ENCODE assay signal across 17 mouse cellular contexts in the genomic region with DNA sequence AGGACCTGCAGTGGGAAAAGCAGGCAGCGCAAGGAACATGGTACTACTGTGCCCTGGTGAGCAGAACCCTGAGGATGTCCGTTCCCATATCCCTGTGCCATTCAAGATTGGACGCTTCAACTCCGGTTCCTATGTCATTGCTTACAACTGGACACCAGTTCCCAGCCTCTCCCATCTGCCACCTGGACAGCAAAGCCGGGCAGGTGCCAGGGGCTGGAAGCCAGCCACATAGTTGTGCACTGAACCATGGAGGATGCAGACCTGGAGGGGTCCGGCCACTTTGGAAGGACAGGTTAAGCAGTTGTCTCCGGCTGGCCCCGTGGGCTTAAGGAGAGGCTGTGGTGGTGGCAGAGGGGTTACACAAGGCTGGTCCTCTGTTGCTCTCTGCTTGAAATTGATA. TPM values are rescaled to one million over a fixed set of nuclear protein-coding genes. Genes with fewer than 3 reads are reported as not detected.
DNase-seq lines count a peak whose midpoint lies in the region; ATAC-seq and TF ChIP-seq lines count a peak whose summit lies in the region.
"Had no signal": no experiment of that assay in that cellular context is flagged by ENCODE, and none has a peak within 500 bp of the region (broad histone marks: within the 10 kb centered on the region; RNA-seq: fewer than 3 reads in every experiment).

No protein-coding gene starts in this region.

- TF ChIP-seq CTCF in hindbrain, postnatal 0 days (IDR thresholded peaks at IDR 0.05; ENCODE audit: low read depth): no peak

- no peak overlapping the region for H3K4me2 ChIP-seq in kidney, embryonic 14.5 days (replicated peaks; ENCODE audit: low read depth, low read length)
- no peak overlapping the region for H3K4me2 ChIP-seq in hindbrain, postnatal 0 days (ENCODE audit: low read depth, low read length)

- no peak overlapping the region for H3K9ac ChIP-seq in kidney, embryonic 14.5 days (ENCODE audit: low read depth, low read length)
- H3K9ac ChIP-seq in hindbrain, postnatal 0 days (replicated peaks; ENCODE audit: low read length): no peak overlapping the region
- H3K9ac ChIP-seq: liver, postnatal 0 days had no signal

- H3K27me3 ChIP-seq in kidney, embryonic 14.5 days (ENCODE audit: control insufficient read depth, insufficient read depth, low read length): peaks cover 44% of the 10 kb centered on the region
- no peaks in the 10 kb centered on the region for H3K27me3 ChIP-seq in hindbrain, postnatal 0 days (ENCODE audit: insufficient read depth, low read length)

- 0 out of 2 replicates have a peak, but pooled peaks cover 3% of the 10 kb centered on the region for H3K4me1 ChIP-seq in kidney, embryonic 14.5 days (ENCODE audit: control insufficient read depth, insufficient read depth, low read length)
- peaks cover 11% of the 10 kb centered on the region for H3K4me1 ChIP-seq in hindbrain, postnatal 0 days (ENCODE audit: insufficient read depth, low read length)

- H3K9me3 ChIP-seq in kidney, embryonic 14.5 days (ENCODE audit: control insufficient read depth, low read length): no peaks in the 10 kb centered on the region
- no peaks in the 10 kb centered on the region for H3K9me3 ChIP-seq in hindbrain, postnatal 0 days (ENCODE audit: low read length)
- H3K9me3 ChIP-seq: megakaryocyte, embryonic 14.5 days had no signal

- WGBS in kidney, embryonic 14.5 days: 66% methylated on average over 8 of the region's 8 CpGs
- WGBS in hindbrain, postnatal 0 days: 68% methylated on average over 8 of the region's 8 CpGs

- no peak for ATAC-seq in kidney, embryonic 14.5 days (ENCODE audit: low FRiP score, low TSS enrichment)
- no peak for ATAC-seq in hindbrain, postnatal 0 days
- ATAC-seq: CD4-positive, CD25-positive, alpha-beta regulatory T cell, adult 4 months; liver, postnatal 0 days; Patski had no signal

- H3K27ac ChIP-seq in kidney, embryonic 14.5 days (ENCODE audit: low read depth, low read length): no peak overlapping the region
- H3K27ac ChIP-seq in hindbrain, postnatal 0 days: no peak overlapping the region
- H3K27ac ChIP-seq: layer of hippocampus, adult 2 months had no signal

- DNase-seq in kidney, adult 11 months: peak; percentile 63
- peak; percentile 85 to 89 for DNase-seq in cerebellum, adult 18-20 months
- DNase-seq in cerebellum, postnatal 25 days: peak; percentile 92
- peak; percentile 63 to 79 for DNase-seq in kidney, postnatal 36 days
- DNase-seq in hindbrain, postnatal 0 days (ENCODE audit: low spot score): no peak
- no peak for DNase-seq in spleen, adult 12 weeks (ENCODE audit: low spot score)
- DNase-seq: adrenal gland, adult 8-10 months; liver; liver, postnatal 0 days; lung, postnatal 14 days; right cerebral cortex, adult 18-20 months; thymus, postnatal 25 days had no signal

- H3K4me3 ChIP-seq in kidney, embryonic 14.5 days (ENCODE audit: low read length): no peak overlapping the region
- H3K4me3 ChIP-seq in hindbrain, postnatal 0 days (ENCODE audit: low read length): no peak overlapping the region
- H3K4me3 ChIP-seq: layer of hippocampus, adult 2 months; megakaryocyte, embryonic 14.5 days had no signal

- no peaks in the 10 kb centered on the region for H3K36me3 ChIP-seq in kidney, embryonic 14.5 days (ENCODE audit: control insufficient read depth, insufficient read depth, low read length)
- no peaks in the 10 kb centered on the region for H3K36me3 ChIP-seq in hindbrain, postnatal 0 days (ENCODE audit: insufficient read depth, low read length)

RNA-seq across cellular contexts. Expression of gene Cdh22, which starts 17.7 kb away (rescaled TPM):
- polyA plus RNA-seq in kidney, embryonic 14.5 days (2014; fragmentation: Nextera tagmentation; extraction: Ambion mirVana): 0.74 and 1.2 TPM in 2 replicates
- 47.3 and 53.4 TPM in 2 replicates for total RNA-seq in hindbrain, postnatal 0 days (2014; rRNA removed)
- polyA plus RNA-seq in hindbrain, postnatal 0 days (2015; fragmentation: Nextera tagmentation; extraction: Ambion mirVana): 16.5 and 19.2 TPM in 2 replicates
- polyA plus RNA-seq: CD4-positive, CD25-positive, alpha-beta regulatory T cell, adult 4 months; liver, postnatal 0 days; Patski had no signal

RNA-seq across cellular contexts. Expression of gene Slc35c2, which starts 35.3 kb away (rescaled TPM):
- polyA plus RNA-seq in kidney, embryonic 14.5 days (2014; fragmentation: Nextera tagmentation; extraction: Ambion mirVana): 35.4 and 54.1 TPM in 2 replicates
- total RNA-seq in hindbrain, postnatal 0 days (2014; rRNA removed): 97.1 and 120 TPM in 2 replicates
- 65.7 and 68.1 TPM in 2 replicates for polyA plus RNA-seq in hindbrain, postnatal 0 days (2015; fragmentation: Nextera tagmentation; extraction: Ambion mirVana)

Comparison
In these comparisons a context has a peak if more than half of its experiments do, and no peak if none do; other contexts are left out.
1. DNase-seq: peak in kidney, adult 11 months (single experiment), cerebellum, adult 18-20 months (2 of 2), cerebellum, postnatal 25 days (2 of 2) and kidney, postnatal 36 days (2 of 2); none in hindbrain, postnatal 0 days (single experiment) and spleen, adult 12 weeks (single experiment).